Mouse (Mus musculus): Measurements from ENCODE around the gene Wasf1. TPM values are rescaled to one million over a fixed set of nuclear protein-coding genes. Genes with fewer than 3 reads are reported as not detected.

Wasf1 gene
- total and polyA plus RNA-seq, 3 experiments: 1.6 to 14.4 TPM; not detected in 1

DNA sequence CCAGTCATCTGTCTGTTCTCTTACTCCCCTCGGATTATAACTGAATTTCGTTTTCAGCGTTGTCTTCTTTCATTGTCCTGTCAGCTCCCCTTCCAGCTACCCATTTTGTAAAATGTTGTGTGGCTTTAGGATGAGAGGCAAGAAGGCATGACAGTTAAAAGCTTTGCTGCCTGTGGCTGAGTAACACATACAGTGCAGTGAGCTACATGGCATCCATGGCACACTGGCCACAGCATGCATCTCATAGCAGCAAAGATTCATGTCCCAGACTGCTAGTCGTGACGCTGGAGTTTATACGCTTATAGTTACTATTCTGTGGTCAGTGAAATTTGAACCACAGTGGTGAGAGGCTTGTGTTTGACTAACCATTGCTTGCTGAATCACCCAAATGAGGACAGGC, 36.2 kb downstream of the Wasf1 start:
- Histone ChIP-seq H3K27ac (ENCODE audit: control insufficient read depth, low read depth, low read length) (no peak overlapping the region), H3K36me3 (ENCODE audit: control insufficient read depth in 1 of 2, insufficient read depth in 2 of 2, low read length in 2 of 2) (peaks cover 0 to 5% of the 10 kb centered on the region in 2 experiments; a peak in 2 of 4 replicates), H3K9ac (ENCODE audit: control insufficient read depth, low read depth, low read length, poor library complexity, severe bottlenecking) (no peak overlapping the region), H3K27me3 (ENCODE audit: control insufficient read depth in 1 of 2, insufficient read depth in 2 of 2, low read length in 2 of 2) (no peaks in the 10 kb centered on the region), H3K4me1 (ENCODE audit: control insufficient read depth in 1 of 2, insufficient read depth in 2 of 2, low read length in 2 of 2) (peaks cover 0 to 4% of the 10 kb centered on the region in 2 experiments; a peak in 2 of 4 replicates), H3K9me3 (replicated peaks; ENCODE audit: insufficient read depth, low read length) (no peaks in the 10 kb centered on the region), H3K79me2 (ENCODE audit: control insufficient read depth, insufficient read depth, low read length, poor library complexity) (no peaks in the 10 kb centered on the region; the same call in 1 of the 2 replicates), H3K4me3 (ENCODE audit: control insufficient read depth in 1 of 2, insufficient read depth in 1 of 2, low read depth in 2 of 2, low read length in 2 of 2) (no peak overlapping the region)
- DNase-seq (ENCODE audit: low read depth, low spot score): no peak
- no peak for TF ChIP-seq USF2 (IDR thresholded peaks at IDR 0.05; ENCODE audit: borderline replicate concordance in 1 of 2, insufficient read depth in 1 of 2, low read depth in 1 of 2, low read length in 2 of 2)
- no peak for TF ChIP-seq ZC3H11A (IDR thresholded peaks at IDR 0.05; ENCODE audit: low read depth, low read length)

DNA sequence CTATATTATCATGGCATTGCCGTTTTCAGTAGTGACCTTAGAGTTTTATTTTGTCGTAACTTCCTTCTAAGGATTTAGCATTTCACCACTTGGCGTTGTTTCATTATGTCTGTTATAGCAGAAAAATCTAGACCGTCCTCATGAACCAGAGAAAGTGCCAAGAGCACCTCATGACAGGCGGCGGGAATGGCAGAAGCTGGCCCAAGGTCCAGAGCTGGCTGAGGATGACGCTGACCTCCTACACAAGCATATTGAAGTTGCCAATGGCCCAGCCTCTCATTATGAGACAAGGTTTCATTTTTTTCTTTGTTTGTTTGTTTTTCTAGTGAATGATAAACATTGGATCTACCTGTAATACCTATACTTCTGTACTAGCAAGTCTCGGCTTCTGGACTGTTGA, 49.7 kb downstream of the Wasf1 start:
- Histone ChIP-seq H3K36me3 (ENCODE audit: control insufficient read depth in 1 of 2, insufficient read depth in 2 of 2, low read length in 2 of 2) (peaks cover 0 to 1% of the 10 kb centered on the region in 2 experiments; a peak in 1 of 4 replicates), H3K79me2 (ENCODE audit: control insufficient read depth, insufficient read depth, low read length, poor library complexity) (no peaks in the 10 kb centered on the region), H3K9ac (ENCODE audit: control insufficient read depth, low read depth, low read length, poor library complexity, severe bottlenecking) (no peak overlapping the region), H3K27ac (ENCODE audit: control insufficient read depth, low read depth, low read length) (no peak overlapping the region), H3K4me1 (ENCODE audit: control insufficient read depth in 1 of 2, insufficient read depth in 2 of 2, low read length in 2 of 2) (no peaks in the 10 kb centered on the region), H3K9me3 (replicated peaks; ENCODE audit: insufficient read depth, low read length) (no peaks in the 10 kb centered on the region), H3K4me3 (ENCODE audit: control insufficient read depth in 1 of 2, insufficient read depth in 1 of 2, low read depth in 2 of 2, low read length in 2 of 2) (no peak overlapping the region), H3K27me3 (ENCODE audit: control insufficient read depth in 1 of 2, insufficient read depth in 2 of 2, low read length in 2 of 2) (no peaks in the 10 kb centered on the region)
- no peak for TF ChIP-seq E2F4 (IDR thresholded peaks at IDR 0.05; ENCODE audit: borderline replicate concordance, low read depth, low read length)
- no peak for TF ChIP-seq RAD21 (IDR thresholded peaks at IDR 0.05; ENCODE audit: low read depth, low read length)
- TF ChIP-seq TCF12 (IDR thresholded peaks at IDR 0.05; ENCODE audit: low read depth, low read length): no peak
- no peak for TF ChIP-seq ZNF384 (IDR thresholded peaks at IDR 0.05; ENCODE audit: low read depth, low read length)
- TF ChIP-seq ELF1 (IDR thresholded peaks at IDR 0.05; ENCODE audit: low read depth, low read length): no peak
- no peak for TF ChIP-seq GATA1 (IDR thresholded peaks at IDR 0.05; ENCODE audit: low read depth, low read length)
- TF ChIP-seq ZMIZ1 (IDR thresholded peaks at IDR 0.05; ENCODE audit: low read depth, low read length): no peak
- no peak for TF ChIP-seq TBP (IDR thresholded peaks at IDR 0.05; ENCODE audit: low read depth, low read length)
- no peak for TF ChIP-seq USF1 (IDR thresholded peaks at IDR 0.05; ENCODE audit: low read depth, low read length)
- TF ChIP-seq MYC (IDR thresholded peaks at IDR 0.05; ENCODE audit: low read depth, low read length): no peak
- no peak for DNase-seq (ENCODE audit: low read depth, low spot score)

DNA sequence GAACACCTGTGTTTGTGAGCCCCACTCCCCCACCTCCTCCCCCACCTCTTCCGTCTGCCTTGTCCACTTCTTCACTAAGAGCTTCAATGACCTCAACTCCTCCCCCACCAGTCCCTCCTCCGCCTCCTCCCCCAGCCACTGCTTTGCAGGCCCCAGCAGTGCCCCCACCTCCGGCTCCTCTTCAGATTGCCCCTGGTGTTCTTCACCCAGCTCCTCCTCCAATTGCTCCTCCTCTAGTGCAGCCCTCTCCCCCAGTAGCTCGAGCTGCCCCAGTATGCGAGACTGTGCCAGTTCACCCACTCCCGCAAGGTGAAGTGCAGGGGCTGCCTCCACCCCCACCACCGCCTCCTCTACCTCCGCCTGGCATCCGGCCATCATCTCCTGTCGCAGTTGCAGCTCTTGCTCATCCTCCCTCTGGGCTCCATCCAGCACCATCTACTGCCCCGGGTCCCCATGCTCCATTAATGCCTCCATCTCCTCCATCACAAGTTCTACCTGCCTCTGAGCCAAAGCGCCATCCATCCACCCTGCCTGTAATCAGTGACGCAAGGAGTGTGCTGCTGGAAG, 53.0 kb downstream of the Wasf1 start:
- Histone ChIP-seq H3K36me3 (ENCODE audit: control insufficient read depth in 1 of 2, insufficient read depth in 2 of 2, low read length in 2 of 2) (peaks cover 0 to 1% of the 10 kb centered on the region in 2 experiments; a peak in 1 of 4 replicates), H3K4me1 (ENCODE audit: control insufficient read depth in 1 of 2, insufficient read depth in 2 of 2, low read length in 2 of 2) (no peaks in the 10 kb centered on the region), H3K9ac (ENCODE audit: control insufficient read depth, low read depth, low read length, poor library complexity, severe bottlenecking) (no peak overlapping the region), H3K79me2 (ENCODE audit: control insufficient read depth, insufficient read depth, low read length, poor library complexity) (no peaks in the 10 kb centered on the region), H3K27ac (ENCODE audit: control insufficient read depth, low read depth, low read length) (no peak overlapping the region), H3K4me3 (ENCODE audit: control insufficient read depth in 1 of 2, insufficient read depth in 1 of 2, low read depth in 2 of 2, low read length in 2 of 2) (no peak overlapping the region), H3K9me3 (replicated peaks; ENCODE audit: insufficient read depth, low read length) (no peaks in the 10 kb centered on the region), H3K27me3 (ENCODE audit: control insufficient read depth in 1 of 2, insufficient read depth in 2 of 2, low read length in 2 of 2) (no peaks in the 10 kb centered on the region)
- DNase-seq (ENCODE audit: low read depth, low spot score): no peak
- no peak for TF ChIP-seq POLR2AphosphoS5 (IDR thresholded peaks at IDR 0.05; ENCODE audit: borderline replicate concordance, low read depth, low read length)
- no peak for TF ChIP-seq MYB (IDR thresholded peaks at IDR 0.05; ENCODE audit: low read depth, low read length)
- no peak for TF ChIP-seq POLR2A (IDR thresholded peaks at IDR 0.05; ENCODE audit: control insufficient read depth in 1 of 2, insufficient read depth in 1 of 2, low read depth in 1 of 2, low read length in 2 of 2, poor library complexity in 1 of 2)
- TF ChIP-seq MXI1 (IDR thresholded peaks at IDR 0.05; ENCODE audit: low read depth, low read length): no peak
- no peak for TF ChIP-seq CHD1 (IDR thresholded peaks at IDR 0.05; ENCODE audit: low read depth, low read length)
- TF ChIP-seq ZKSCAN1 (IDR thresholded peaks at IDR 0.05; ENCODE audit: low read depth, low read length): no peak
- TF ChIP-seq MAX (IDR thresholded peaks at IDR 0.05; ENCODE audit: low read length): no peak
- TF ChIP-seq GATA1 (IDR thresholded peaks at IDR 0.05; ENCODE audit: low read depth, low read length): no peak
- no peak for TF ChIP-seq MAFK (IDR thresholded peaks at IDR 0.05; ENCODE audit: borderline replicate concordance, low read depth, low read length)
- no peak for TF ChIP-seq USF1 (IDR thresholded peaks at IDR 0.05; ENCODE audit: low read depth, low read length)

All from MEL (cell line).